8 mouse cellular contexts compared by ENCODE assay signal in genomic region chr10:18235402-18235747, GRCm38 (mm10). TPM values are rescaled to one million over a fixed set of nuclear protein-coding genes. Genes with fewer than 3 reads are reported as not detected.
DNase-seq lines count a peak whose midpoint lies in the region; ATAC-seq and TF ChIP-seq lines count a peak whose summit lies in the region.

No protein-coding gene starts in this region.

- no peaks in the 10 kb centered on the region for H3K9me3 ChIP-seq in limb, embryonic 15.5 days
- no peaks in the 10 kb centered on the region for H3K9me3 ChIP-seq in stomach, postnatal 0 days (ENCODE audit: control insufficient read depth, low read length)

- peak overlapping the region; percentile 89 for H3K4me3 ChIP-seq in cerebellum, adult 2 months (replicated peaks; ENCODE audit: insufficient read depth, low read depth, low read length)
- H3K4me3 ChIP-seq in spleen, adult 2 months (ENCODE audit: extremely low read depth, insufficient read depth, insufficient read length), result peak overlapping the region; percentile 73
- H3K4me3 ChIP-seq in limb, embryonic 15.5 days, result peak overlapping the region; percentile 88
- peak overlapping the region; percentile 70 for H3K4me3 ChIP-seq in stomach, postnatal 0 days (ENCODE audit: low read depth, low read length)

- peak; percentile 25; the same call in 1 of the 2 replicates for ATAC-seq in limb, embryonic 15.5 days (ENCODE audit: insufficient number of reproducible peaks, low FRiP score, low TSS enrichment, low read depth)
- peak; percentile 45; the same call in 1 of the 2 replicates for ATAC-seq in stomach, postnatal 0 days (ENCODE audit: low FRiP score, low TSS enrichment)

- H3K9ac ChIP-seq in limb, embryonic 15.5 days, result no peak overlapping the region
- H3K9ac ChIP-seq in stomach, postnatal 0 days (ENCODE audit: low read length), result no peak overlapping the region

- H3K4me2 ChIP-seq in limb, embryonic 15.5 days, result peak overlapping the region; percentile 75
- H3K4me2 ChIP-seq in stomach, postnatal 0 days (replicated peaks; ENCODE audit: low read depth), result peak overlapping the region; percentile 60

- TF ChIP-seq POLR2A in cerebellum, adult 2 months (IDR thresholded peaks at IDR 0.05; ENCODE audit: borderline replicate concordance, insufficient read depth, low read length), result no peak
- TF ChIP-seq POLR2A in spleen, adult 2 months (IDR thresholded peaks at IDR 0.05; ENCODE audit: low read depth, low read length), result no peak

- H3K27ac ChIP-seq in cerebellum, adult 2 months (ENCODE audit: insufficient read depth, low read length), result peak overlapping the region; percentile 13; the same call in 1 of the 2 replicates
- 0 out of 2 replicates have a peak overlapping the region, but pooled peaks have one; percentile 0 for H3K27ac ChIP-seq in spleen, adult 2 months (ENCODE audit: insufficient read depth, low read length)
- H3K27ac ChIP-seq in limb, embryonic 15.5 days, result no peak overlapping the region
- no peak overlapping the region for H3K27ac ChIP-seq in stomach, postnatal 0 days (replicated peaks)

- no peaks in the 10 kb centered on the region for H3K36me3 ChIP-seq in spleen, adult 2 months (ENCODE audit: control insufficient read depth, insufficient read depth, low read length)
- H3K36me3 ChIP-seq in limb, embryonic 15.5 days, result no peaks in the 10 kb centered on the region
- no peaks in the 10 kb centered on the region for H3K36me3 ChIP-seq in stomach, postnatal 0 days (ENCODE audit: control insufficient read depth, insufficient read depth, low read length)

- H3K4me1 ChIP-seq in cerebellum, adult 2 months (ENCODE audit: control insufficient read depth, insufficient read depth, low read length), result no peaks in the 10 kb centered on the region
- no peaks in the 10 kb centered on the region for H3K4me1 ChIP-seq in spleen, adult 2 months (ENCODE audit: control insufficient read depth, insufficient read depth, insufficient read length)
- H3K4me1 ChIP-seq in limb, embryonic 15.5 days, result peaks cover 6% of the 10 kb centered on the region
- no peaks in the 10 kb centered on the region for H3K4me1 ChIP-seq in stomach, postnatal 0 days (replicated peaks; ENCODE audit: control insufficient read depth, insufficient read depth)

- DNase-seq in cerebellum, adult 2 months, result no peak
- no peak for DNase-seq in cerebellum, adult 11 months
- DNase-seq in spleen, adult 2 months (ENCODE audit: low read depth in 1 of 2, low spot score in 2 of 2), result peak in 1 of 2 experiments; percentile 8
- no peak for DNase-seq in spleen, postnatal 10 days (ENCODE audit: low spot score in 2 of 2)
- no peak for DNase-seq in stomach, postnatal 0 days (ENCODE audit: low spot score)
- DNase-seq in cerebellum, postnatal 4 days (ENCODE audit: low spot score in 2 of 2), result no peak
- DNase-seq in layer of hippocampus, postnatal 14 days (ENCODE audit: low spot score in 2 of 2), result no peak

- no peaks in the 10 kb centered on the region for H3K27me3 ChIP-seq in cerebellum, adult 2 months (ENCODE audit: control insufficient read depth, insufficient read depth, low read length)
- H3K27me3 ChIP-seq in spleen, adult 2 months (ENCODE audit: control insufficient read depth, insufficient read depth, low read length), result no peaks in the 10 kb centered on the region
- no peaks in the 10 kb centered on the region for H3K27me3 ChIP-seq in limb, embryonic 15.5 days
- H3K27me3 ChIP-seq in stomach, postnatal 0 days (ENCODE audit: control insufficient read depth, insufficient read depth, low read length), result no peaks in the 10 kb centered on the region

- no peak for TF ChIP-seq CTCF in cerebellum, adult 2 months (IDR thresholded peaks at IDR 0.05; ENCODE audit: borderline replicate concordance, insufficient read depth, low read depth, low read length)
- TF ChIP-seq CTCF in spleen, adult 2 months (IDR thresholded peaks at IDR 0.05; ENCODE audit: extremely low read depth, insufficient read depth, insufficient read length, insufficient replicate concordance), result no peak
- TF ChIP-seq CTCF in stomach, postnatal 0 days (IDR thresholded peaks at IDR 0.05; ENCODE audit: low read depth), result no peak

- 7% methylated on average over 14 of the region's 14 CpGs for WGBS in cerebellum, adult 2 months
- 15% methylated on average over 14 of the region's 14 CpGs for WGBS in spleen, adult 2 months
- 11% methylated on average over 14 of the region's 14 CpGs for WGBS in limb, embryonic 15.5 days
- WGBS in stomach, postnatal 0 days, result 10% methylated on average over 14 of the region's 14 CpGs

- no peak for TF ChIP-seq EP300 in stomach, postnatal 0 days (optimal IDR thresholded peaks at IDR 0.05)

RNA-seq across cellular contexts. Expression of gene Ccdc28a, which starts 0.6 kb away (rescaled TPM):
- 75.3 and 78.7 TPM in 2 replicates for polyA plus RNA-seq in cerebellum, adult 2 months (2012; rRNA removed)
- polyA plus RNA-seq in spleen, adult 2 months (2012; rRNA removed), result 14.3 and 18.1 TPM in 2 replicates
- polyA plus RNA-seq in limb, embryonic 15.5 days (2015; fragmentation: Nextera tagmentation; extraction: Ambion mirVana), result 15.8 and 17.1 TPM in 2 replicates
- polyA plus RNA-seq in stomach, postnatal 0 days (2015; fragmentation: Nextera tagmentation; extraction: Ambion mirVana), result 13.8 and 14.8 TPM in 2 replicates
- total RNA-seq in layer of hippocampus, postnatal 14 days (2021), result 10 to 100 TPM; 16.4 to 18.4 TPM

RNA-seq across cellular contexts. Expression of gene Ect2l, which starts 24.7 kb away (rescaled TPM):
- 0.06 and 0.26 TPM in 2 replicates for polyA plus RNA-seq in cerebellum, adult 2 months (2012; rRNA removed)
- polyA plus RNA-seq in spleen, adult 2 months (2012; rRNA removed), result not detected in 2 replicates
- 0.63 and 1.2 TPM in 2 replicates for polyA plus RNA-seq in limb, embryonic 15.5 days (2015; fragmentation: Nextera tagmentation; extraction: Ambion mirVana)
- polyA plus RNA-seq in stomach, postnatal 0 days (2015; fragmentation: Nextera tagmentation; extraction: Ambion mirVana), result 0.21 and 0.51 TPM in 2 replicates
- under 1 TPM; 0.83 to 0.99 TPM for total RNA-seq in layer of hippocampus, postnatal 14 days (2021)

Comparison
In these comparisons a context has a peak if more than half of its experiments do, and no peak if none do; other contexts are left out.
1. H3K27ac ChIP-seq: peak in cerebellum, adult 2 months (single experiment) and spleen, adult 2 months (single experiment); none in limb, embryonic 15.5 days (single experiment) and stomach, postnatal 0 days (single experiment).
2. Peak in every context shown above with its lines, with median percentiles within 50 percentile points of each other: H3K4me3 ChIP-seq.